In the genomic region with DNA sequence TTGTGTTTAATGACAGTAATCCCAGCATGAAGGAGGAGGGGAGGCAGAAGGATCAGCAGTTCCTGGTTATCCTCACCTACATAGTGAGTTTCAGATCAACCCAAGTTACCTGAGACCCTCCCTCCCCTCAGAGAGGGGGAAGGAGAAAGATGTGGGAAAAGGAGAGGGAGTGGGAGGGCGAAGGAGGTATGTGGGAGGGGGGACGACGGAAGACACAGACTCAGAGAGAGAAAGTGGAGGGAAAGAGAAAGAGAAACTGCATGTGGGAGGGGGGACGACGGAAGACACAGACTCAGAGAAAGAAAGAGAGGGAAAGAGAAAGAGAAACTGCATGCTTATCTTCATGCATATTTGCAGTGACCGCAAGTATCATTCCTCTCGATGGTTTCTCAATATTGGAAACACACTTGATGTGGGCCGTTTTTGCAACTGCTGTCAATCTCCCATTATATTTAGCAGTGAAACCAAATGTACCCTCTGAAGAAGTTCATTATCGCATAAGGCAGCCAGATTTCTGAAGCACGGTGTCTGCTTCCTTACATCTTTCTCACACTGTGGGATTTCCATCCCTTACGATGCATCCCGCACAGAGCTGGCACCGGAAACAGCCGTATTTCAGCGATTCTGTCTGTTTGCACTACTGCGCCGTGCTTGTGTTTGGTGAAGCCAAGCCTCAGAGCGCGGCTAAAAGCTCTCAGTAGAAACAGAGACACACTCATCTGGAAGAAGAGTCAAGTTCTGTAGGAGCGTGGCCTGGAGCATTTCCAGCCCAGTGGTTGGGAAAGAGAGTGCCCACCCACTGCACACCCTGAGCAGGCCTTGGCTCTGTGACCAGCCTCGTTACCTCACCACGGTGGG, we compare ENCODE assay signal across 8 mouse cellular contexts. TPM values are rescaled to one million over a fixed set of nuclear protein-coding genes. Genes with fewer than 3 reads are reported as not detected.
DNase-seq lines count a peak whose midpoint lies in the region; ATAC-seq and TF ChIP-seq lines count a peak whose summit lies in the region.

No protein-coding gene starts in this region.

- peak overlapping the region; percentile 62 for H3K4me3 ChIP-seq in gastrocnemius, adult 2 months
- peak overlapping the region; percentile 39; the same call in 1 of the 2 replicates for H3K4me3 ChIP-seq in spleen, adult 2 months (ENCODE audit: extremely low read depth, insufficient read depth, insufficient read length)
- no peak overlapping the region for H3K4me3 ChIP-seq in intestine, embryonic 15.5 days (replicated peaks)

- H3K4me2 ChIP-seq in intestine, embryonic 15.5 days (replicated peaks) = peak overlapping the region; percentile 40

- peak overlapping the region; percentile 35; the same call in 1 of the 2 replicates for H3K27ac ChIP-seq in gastrocnemius, adult 2 months
- H3K27ac ChIP-seq in spleen, adult 2 months (ENCODE audit: insufficient read depth, low read length) = no peak overlapping the region
- no peak overlapping the region for H3K27ac ChIP-seq in intestine, embryonic 15.5 days

- WGBS in spleen, adult 2 months = 77% methylated on average over 22 of the region's 22 CpGs
- 59% methylated on average over 22 of the region's 22 CpGs for WGBS in intestine, embryonic 15.5 days

- ATAC-seq in intestine, embryonic 15.5 days = peak; percentile 28; the same call in 1 of the 2 replicates

- no peak for TF ChIP-seq POLR2A in spleen, adult 2 months (IDR thresholded peaks at IDR 0.05; ENCODE audit: low read depth, low read length)

- peak; percentile 35 for DNase-seq in gastrocnemius, adult 2 months
- DNase-seq in gastrocnemius, adult 8-10 months (ENCODE audit: low spot score in 2 of 2) = no peak
- no peak for DNase-seq in spleen, adult 2 months (ENCODE audit: low read depth in 1 of 2, low spot score in 2 of 2)
- DNase-seq in spleen, adult 18-20 months = no peak
- DNase-seq in lung, postnatal 14 days = peak; percentile 22
- no peak for DNase-seq in T-cell, adult 2 months (ENCODE audit: low spot score)
- no peak for DNase-seq in embryo, embryonic 11 days

- no peaks in the 10 kb centered on the region for H3K4me1 ChIP-seq in spleen, adult 2 months (ENCODE audit: control insufficient read depth, insufficient read depth, insufficient read length)
- H3K4me1 ChIP-seq in intestine, embryonic 15.5 days (replicated peaks) = 0 out of 2 replicates have a peak, but pooled peaks cover 3% of the 10 kb centered on the region

- H3K9ac ChIP-seq in intestine, embryonic 15.5 days = no peak overlapping the region

- H3K9me3 ChIP-seq in intestine, embryonic 15.5 days = no peaks in the 10 kb centered on the region

- H3K36me3 ChIP-seq in spleen, adult 2 months (ENCODE audit: control insufficient read depth, insufficient read depth, low read length) = no peaks in the 10 kb centered on the region
- H3K36me3 ChIP-seq in intestine, embryonic 15.5 days = no peaks in the 10 kb centered on the region

- TF ChIP-seq CTCF in gastrocnemius, adult 2 months (IDR thresholded peaks at IDR 0.05) = no peak
- TF ChIP-seq CTCF in spleen, adult 2 months (IDR thresholded peaks at IDR 0.05; ENCODE audit: extremely low read depth, insufficient read depth, insufficient read length, insufficient replicate concordance) = no peak

- no peaks in the 10 kb centered on the region for H3K27me3 ChIP-seq in spleen, adult 2 months (ENCODE audit: control insufficient read depth, insufficient read depth, low read length)
- H3K27me3 ChIP-seq in intestine, embryonic 15.5 days (replicated peaks) = no peaks in the 10 kb centered on the region

- intact Hi-C loops in gastrocnemius, adult 2 months (cut with DNase I) = no loop called here

RNA-seq across cellular contexts. Expression of gene Tead1, which starts 58.6 kb away (rescaled TPM):
- total RNA-seq in gastrocnemius, adult 2 months (2021) = 100 to 1,000 TPM; 189 to 260 TPM
- 100 to 1,000 TPM; 165 to 271 (median 210) TPM for total RNA-seq in gastrocnemius, adult 8-10 months (2022)
- 2.7 and 3.6 TPM in 2 replicates for polyA plus RNA-seq in spleen, adult 2 months (2012; rRNA removed)
- polyA plus RNA-seq in intestine, embryonic 15.5 days (2015; fragmentation: Nextera tagmentation; extraction: Ambion mirVana) = 17.5 and 18.3 TPM in 2 replicates

Comparison
In these comparisons a context has a peak if more than half of its experiments do, and no peak if none do; other contexts are left out.
1. DNase-seq: peak in gastrocnemius, adult 2 months (single experiment) and lung, postnatal 14 days (single experiment); none in gastrocnemius, adult 8-10 months (0 of 2), spleen, adult 2 months (0 of 2), spleen, adult 18-20 months (0 of 2), T-cell, adult 2 months (single experiment) and embryo, embryonic 11 days (single experiment).